Mouse (Mus musculus): ENCODE results near the gene Klk10.

DNA sequence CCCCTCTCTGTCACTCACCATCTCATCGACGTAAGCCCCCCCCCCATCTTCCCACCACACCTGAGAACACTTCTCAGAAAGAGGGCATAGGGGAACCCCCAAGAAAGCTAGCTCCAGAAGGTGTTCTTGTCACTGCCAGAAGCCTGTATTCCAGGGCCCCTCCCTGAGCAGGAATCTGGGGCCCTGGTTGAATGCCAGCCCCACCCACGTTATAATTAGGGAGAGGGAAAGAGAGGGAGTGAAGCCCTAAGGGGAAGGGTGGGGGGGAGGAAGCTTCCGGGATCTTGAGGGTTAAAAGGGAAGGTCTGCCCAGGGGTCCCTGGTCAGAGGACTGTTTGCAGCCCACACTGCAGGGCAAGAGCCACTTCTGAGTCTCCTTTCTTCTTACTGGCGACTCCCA is at the start of gene Klk10:
- TF ChIP-seq CTCF (IDR thresholded peaks at IDR 0.05; ENCODE audit: low read depth) (no peak), EP300 (IDR thresholded peaks at IDR 0.05; ENCODE audit: low read depth) (no peak)
